Mouse (Mus musculus) embryo, embryonic 10 days (tissue): ENCODE results near the gene Blm.

Source experiments
- DNase-seq: peaks from one replicate; pipeline ENCODE4 v3.0.0-alpha.2; 2015; ENCODE audit warnings: low spot score

The Blm gene

GRCm38 (mm10) chr7:80460199-80460598, 74.7 kb downstream of the Blm start:
- no peak for DNase-seq

- no peak for DNase-seq
Measured at GRCm38 (mm10) chr7:80457831-80458343, 77.0 kb downstream of the Blm start.

- DNase-seq: no peak
Measured at GRCm38 (mm10) chr7:80457241-80457640, 77.7 kb downstream of the Blm start.

DNA sequence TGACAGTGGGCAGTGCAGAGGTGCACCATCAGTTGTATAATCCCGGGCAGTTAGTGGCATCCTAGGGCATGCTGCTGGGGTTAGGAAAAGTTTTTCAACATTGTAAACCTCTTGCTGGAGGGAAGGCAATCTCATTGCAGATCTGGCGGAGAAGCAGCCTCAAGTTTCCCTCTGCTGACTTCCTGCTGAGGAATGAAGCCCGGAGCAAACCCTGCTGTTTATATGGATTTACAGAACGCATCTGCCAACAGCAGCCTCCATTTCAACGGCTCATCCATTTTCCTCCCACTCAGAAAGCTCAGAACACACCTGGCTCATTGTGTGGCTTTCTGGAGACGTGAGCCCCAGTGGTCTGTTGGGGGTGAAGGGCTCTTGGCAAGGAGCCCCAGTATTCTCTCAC, 78.6 kb downstream of the Blm start:
- no peak for DNase-seq

DNA sequence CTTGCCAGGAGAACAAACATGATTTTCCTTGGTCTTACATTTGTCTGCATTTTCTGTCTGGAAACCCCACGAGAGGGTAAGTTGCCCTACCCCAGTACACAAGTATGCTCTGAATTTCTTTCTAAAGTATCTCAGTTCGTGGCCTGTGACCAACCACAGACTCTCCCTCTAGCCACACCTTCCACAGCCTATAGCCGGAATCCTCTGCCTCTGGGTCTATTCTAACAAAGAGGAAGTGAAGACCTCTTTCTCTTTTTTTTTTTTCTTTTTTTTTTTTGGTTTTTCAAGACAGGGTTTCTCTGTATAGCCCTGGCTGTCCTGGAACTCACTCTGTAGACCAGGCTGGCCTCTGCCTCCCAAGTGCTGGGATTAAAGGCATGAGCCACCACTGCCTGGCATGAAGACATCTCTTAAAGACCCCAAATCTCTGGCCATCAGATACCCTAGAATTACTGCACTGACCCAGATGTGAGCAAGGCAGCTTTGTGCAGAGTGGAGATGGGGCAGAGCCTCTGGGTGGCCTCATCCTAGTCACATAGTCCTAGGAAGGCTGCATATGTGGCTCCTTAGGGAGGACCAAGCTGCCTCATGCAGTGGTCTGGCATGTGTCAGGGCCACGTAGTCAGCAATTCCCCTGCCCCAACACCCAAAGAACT, 79.3 kb downstream of the Blm start:
- DNase-seq: no peak

- no peak for DNase-seq
Measured at GRCm38 (mm10) chr7:80454786-80455185, 80.1 kb downstream of the Blm start.

DNA sequence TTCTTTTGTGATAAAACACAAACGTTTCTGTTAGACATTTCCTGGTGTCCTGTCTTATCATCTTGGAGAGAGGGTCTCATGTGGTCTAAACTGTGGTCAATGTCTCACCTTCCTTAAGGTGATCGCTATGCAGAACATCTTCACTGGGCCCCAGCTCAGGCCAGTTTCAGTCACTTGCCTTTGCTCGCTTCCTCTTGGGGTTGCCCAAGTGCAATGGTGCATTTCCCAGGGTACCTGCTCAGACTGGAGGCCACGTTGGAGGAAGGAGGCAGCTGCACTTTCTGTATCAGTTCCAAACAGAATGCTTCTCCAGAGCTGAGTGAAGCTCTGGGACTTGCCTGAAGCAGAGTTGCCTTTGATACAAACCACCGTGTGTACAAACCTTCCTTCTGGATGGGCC, 80.9 kb downstream of the Blm start:
- no peak for DNase-seq

- DNase-seq: no peak
Measured at GRCm38 (mm10) chr7:80453121-80453520, 81.8 kb downstream of the Blm start.

GRCm38 (mm10) chr7:80452241-80452640, 82.7 kb downstream of the Blm start:
- no peak for DNase-seq

DNA sequence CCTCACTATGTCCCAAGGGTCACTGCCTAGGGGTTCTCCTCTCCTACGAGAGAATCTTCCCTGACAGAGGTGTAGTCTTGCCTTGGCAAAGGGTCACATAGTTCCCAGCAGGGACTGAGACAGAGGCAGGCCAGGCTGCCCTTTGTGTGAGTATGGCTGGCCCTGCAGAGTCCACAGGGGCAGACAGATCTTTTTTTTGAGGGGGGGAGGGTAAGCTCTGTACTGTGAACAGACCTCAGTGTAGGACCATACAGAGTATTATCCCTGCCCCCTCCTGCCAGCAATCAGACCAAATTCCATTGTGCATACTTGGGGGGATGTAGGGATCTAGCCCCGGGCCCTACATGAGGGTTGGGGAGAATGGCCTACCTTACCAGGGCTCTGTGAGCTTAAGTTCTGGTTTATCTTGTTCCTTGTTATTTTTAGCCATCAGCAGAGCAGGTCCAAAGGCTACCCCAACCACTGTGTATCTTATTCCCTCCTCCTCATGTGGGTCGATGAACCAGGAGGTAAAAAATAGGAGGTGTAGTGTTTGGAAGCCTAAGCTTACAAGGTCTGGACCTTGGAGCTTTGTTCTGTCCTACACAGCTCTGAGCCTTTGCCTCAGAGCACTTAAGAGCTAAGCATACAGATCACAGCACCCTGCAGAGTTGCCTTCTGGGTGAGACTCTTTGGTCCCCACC, 83.2 kb downstream of the Blm start:
- no peak for DNase-seq

GRCm38 (mm10) chr7:80450354-80450753, 84.6 kb downstream of the Blm start:
- DNase-seq: no peak

DNA sequence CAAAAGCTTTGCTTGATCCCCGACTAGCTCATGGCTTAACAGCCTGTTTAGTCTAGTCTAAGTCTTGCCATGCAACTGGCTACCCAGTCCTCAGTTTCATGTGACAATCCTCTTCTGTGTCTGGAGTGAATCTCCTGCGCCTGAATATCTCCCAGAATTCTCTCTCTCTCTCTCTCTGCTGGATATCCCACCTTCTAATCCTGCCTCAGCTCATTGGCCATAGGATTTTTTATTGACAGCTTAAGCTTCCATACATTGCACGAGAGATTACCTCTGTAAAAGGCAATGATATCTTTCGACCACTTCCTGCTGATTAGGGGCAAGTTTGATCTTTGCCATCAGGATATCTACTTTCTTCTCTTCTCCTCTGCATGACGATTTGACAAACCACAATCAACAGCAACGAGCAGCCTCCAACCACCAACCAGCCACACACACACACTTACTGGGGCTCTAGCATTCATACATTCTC, 85.3 kb downstream of the Blm start:
- no peak for DNase-seq

GRCm38 (mm10) chr7:80447336-80447735, 87.6 kb downstream of the Blm start:
- DNase-seq: no peak

DNA sequence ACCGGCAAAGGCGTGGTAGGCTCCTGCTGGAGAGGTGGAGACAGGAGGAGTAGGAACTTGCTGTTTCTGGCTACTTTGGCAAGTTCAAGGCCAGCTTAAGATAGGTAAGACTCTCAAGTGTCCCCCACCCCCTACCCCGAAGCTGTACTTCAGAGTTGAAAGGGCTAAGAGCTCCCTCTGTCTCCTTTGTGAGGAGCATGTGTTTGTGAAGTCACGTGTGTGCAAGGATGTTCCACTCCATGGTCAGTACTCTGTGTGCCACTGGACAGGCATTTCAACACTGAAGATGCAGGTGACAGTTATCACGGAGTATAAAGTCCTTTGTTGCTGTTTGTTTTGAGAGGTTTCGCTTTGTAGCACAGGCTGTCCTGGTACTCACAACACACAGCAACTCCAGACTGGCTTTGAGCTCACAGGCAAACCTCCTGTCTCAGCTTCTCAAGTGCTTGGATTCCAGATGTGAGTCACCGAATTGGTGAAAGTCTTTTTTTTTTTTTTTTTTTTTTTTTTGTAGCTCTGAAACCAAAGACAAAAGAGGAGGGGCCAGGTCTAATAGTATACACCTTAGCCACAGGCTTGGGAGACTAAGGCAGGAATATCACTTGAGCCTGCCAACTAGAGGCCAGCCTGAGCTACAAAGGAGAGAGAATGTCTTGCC, 88.6 kb downstream of the Blm start:
- no peak for DNase-seq

GRCm38 (mm10) chr7:80445492-80445891, 89.4 kb downstream of the Blm start:
- DNase-seq: peak; percentile 78

DNA sequence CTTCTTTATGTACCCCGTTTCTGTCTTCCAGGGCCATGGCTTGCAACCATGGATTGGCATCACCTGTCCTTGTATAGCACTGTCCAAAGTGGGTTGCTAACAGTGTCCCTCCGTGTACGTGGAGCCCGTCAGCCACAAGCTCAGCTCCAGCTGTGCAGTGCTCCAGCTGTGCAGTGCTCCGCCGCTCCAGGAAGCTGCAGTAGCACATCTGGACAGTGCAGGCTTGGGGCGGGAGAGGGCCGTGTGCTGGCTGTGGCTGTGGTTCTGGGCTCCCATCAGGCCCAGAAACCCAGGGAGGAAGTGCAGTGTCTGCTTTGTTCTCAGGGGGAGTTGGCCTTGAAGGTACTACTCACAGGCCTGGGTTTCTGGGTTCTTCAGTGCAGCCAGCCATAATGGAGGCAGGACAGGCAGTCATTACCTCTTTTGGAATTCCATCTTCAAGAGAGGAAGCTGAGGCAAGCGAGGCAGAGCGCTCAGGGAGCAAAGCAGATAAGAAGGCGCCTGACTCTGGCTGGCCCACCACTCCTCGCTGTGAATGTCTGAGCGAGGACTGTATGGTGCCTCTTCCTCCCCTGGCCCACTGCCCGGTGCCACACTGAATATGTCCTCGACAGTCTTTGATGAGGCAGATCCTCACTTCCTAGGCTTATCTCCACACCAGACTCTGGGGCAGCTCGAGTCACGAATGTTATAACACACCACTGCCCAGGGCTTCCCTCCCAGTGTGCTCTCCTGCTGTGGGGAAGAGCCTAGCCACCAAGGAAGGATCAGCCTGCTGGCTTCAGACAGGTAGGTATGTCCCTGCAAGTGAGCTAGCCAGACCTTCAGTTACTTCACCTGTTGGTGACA, 90.3 kb downstream of the Blm start:
- no peak for DNase-seq

DNA sequence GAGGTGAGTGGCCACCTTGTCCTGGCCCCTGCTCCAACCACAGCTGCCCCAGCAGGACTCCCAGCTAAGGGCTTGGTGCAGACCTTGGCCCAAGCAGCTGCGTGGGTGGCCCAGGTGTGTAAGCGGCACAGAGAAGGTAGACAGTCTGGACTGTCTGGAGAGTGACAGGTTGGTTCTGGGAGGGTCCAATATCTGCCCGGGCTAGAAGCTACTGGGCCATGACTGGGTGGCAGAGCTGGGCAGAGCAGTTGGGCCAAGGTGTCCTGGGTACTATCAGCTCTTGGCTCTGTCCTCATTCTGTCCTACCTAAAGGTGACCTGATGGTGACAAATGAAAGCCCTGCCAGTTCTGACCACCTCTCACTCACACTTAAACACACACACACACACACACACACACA, 91.8 kb downstream of the Blm start:
- no peak for DNase-seq

DNA sequence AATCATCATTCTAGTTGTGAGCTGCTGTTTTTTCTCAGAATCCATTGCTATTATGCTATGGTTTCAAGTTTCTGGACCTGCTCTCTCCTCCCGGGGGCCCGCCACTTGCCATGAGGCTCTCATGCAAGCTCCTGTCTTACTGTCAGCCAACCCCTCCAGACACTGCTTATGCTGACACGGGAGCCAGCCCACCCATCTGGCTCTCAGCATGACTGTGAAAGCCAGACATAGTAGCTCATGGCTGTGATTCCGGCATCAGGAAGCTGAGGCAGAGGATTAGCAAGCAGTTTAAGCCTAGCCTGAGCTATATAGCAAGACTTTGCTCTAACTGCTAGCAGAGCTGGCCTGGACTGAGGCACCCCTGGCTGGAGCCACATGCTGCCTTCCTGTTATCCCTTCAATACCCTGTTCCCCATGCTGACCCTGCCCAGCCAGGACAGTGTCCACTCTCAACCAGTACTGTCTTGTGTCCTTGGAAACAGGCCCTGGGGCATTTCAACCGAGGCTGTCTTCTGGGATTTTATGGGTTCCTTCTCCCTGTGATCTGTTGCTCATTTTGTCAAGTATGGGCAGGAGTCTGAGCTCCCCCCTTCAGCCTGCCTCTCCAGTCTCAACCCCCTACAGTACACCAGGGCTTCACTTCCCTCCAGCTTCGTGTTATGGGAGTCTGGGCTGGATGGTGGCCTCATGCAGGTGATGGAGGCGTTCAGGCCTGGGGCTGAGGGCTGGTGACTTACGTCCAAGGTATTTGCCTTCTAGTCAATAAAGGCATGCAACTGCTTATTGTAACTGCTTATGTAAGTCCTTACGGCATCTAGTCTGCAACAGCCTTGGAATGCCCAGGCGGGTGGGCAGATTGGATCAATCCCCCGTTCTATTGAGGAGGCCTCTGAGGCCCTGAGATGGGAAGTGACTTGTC, 92.7 kb downstream of the Blm start:
- peak; percentile 48 for DNase-seq

- DNase-seq: no peak
Measured at GRCm38 (mm10) chr7:80440685-80441084, 94.2 kb downstream of the Blm start.

- DNase-seq: no peak
Measured at GRCm38 (mm10) chr7:80439789-80440488, 95.0 kb downstream of the Blm start.
